Mouse (Mus musculus) lung, postnatal 14 days (tissue): ENCODE results near the gene Alad.

Source experiments
- DNase-seq: peaks from one replicate; pipeline ENCODE4 v3.0.0; 2021

The Alad gene

GRCm38 (mm10) chr4:62519849-62520233, at the start of gene Alad:
Alad (minus strand) TSS chr4:62519918.
- peak; percentile 90 for DNase-seq

- no peak for DNase-seq
Observed at GRCm38 (mm10) chr4:62568359-62568758, 48.6 kb upstream of the Alad start.

GRCm38 (mm10) chr4:62567696-62568095, 48.0 kb upstream of the Alad start:
- no peak for DNase-seq

GRCm38 (mm10) chr4:62566530-62566929, 46.8 kb upstream of the Alad start:
- DNase-seq, result no peak

- no peak for DNase-seq
Observed at GRCm38 (mm10) chr4:62562006-62562405, 42.3 kb upstream of the Alad start.

GRCm38 (mm10) chr4:62561630-62562001, 41.9 kb upstream of the Alad start:
- no peak for DNase-seq

GRCm38 (mm10) chr4:62560963-62561629, 41.4 kb upstream of the Alad start:
- DNase-seq, result peak; percentile 86

- DNase-seq, result no peak
Observed at GRCm38 (mm10) chr4:62559797-62560329, 40.1 kb upstream of the Alad start, which contains the start of gene Rgs3. Rgs3 (plus strand) TSS chr4:62559847.

GRCm38 (mm10) chr4:62557436-62557835, 37.7 kb upstream of the Alad start:
- no peak for DNase-seq

GRCm38 (mm10) chr4:62551966-62552365, 32.2 kb upstream of the Alad start:
- no peak for DNase-seq

- DNase-seq, result no peak
Observed at GRCm38 (mm10) chr4:62544801-62545200, 25.1 kb upstream of the Alad start.

- DNase-seq, result no peak
Observed at GRCm38 (mm10) chr4:62543782-62544181, 24.1 kb upstream of the Alad start.

GRCm38 (mm10) chr4:62541802-62542201, 22.1 kb upstream of the Alad start:
- no peak for DNase-seq

- DNase-seq, result no peak
Observed at GRCm38 (mm10) chr4:62533729-62534128, 14.0 kb upstream of the Alad start.

- DNase-seq, result no peak
Observed at GRCm38 (mm10) chr4:62527655-62528054, 7.9 kb upstream of the Alad start.

- no peak for DNase-seq
Observed at GRCm38 (mm10) chr4:62526256-62526655, 6.5 kb upstream of the Alad start.

GRCm38 (mm10) chr4:62525489-62525811, 5.7 kb upstream of the Alad start:
- no peak for DNase-seq

GRCm38 (mm10) chr4:62524651-62525488, 5.2 kb upstream of the Alad start, which contains the start of the genes Pole3 and 4933430I17Rik:
Pole3 (minus strand) TSS chr4:62525068.
4933430I17Rik (plus strand) TSS chr4:62525369.
- DNase-seq, result peak; percentile 99

GRCm38 (mm10) chr4:62520892-62521400, 1.2 kb upstream of the Alad start:
- DNase-seq, result no peak

GRCm38 (mm10) chr4:62519122-62519848, 433 bp downstream of the Alad start:
- DNase-seq, result no peak

- DNase-seq, result peak; percentile 50
Observed at GRCm38 (mm10) chr4:62518416-62519121, 1.1 kb downstream of the Alad start.
